Mouse (Mus musculus): ENCODE measurements around the gene Mettl21c. TPM values are rescaled to one million over a fixed set of nuclear protein-coding genes. Genes with fewer than 3 reads are reported as not detected.

Mettl21c gene
- polyA plus RNA-seq, 1 experiment, result 0.04 TPM

- no peaks in the 10 kb centered on the region for H3K79me3 ChIP-seq (ENCODE audit: low read depth)
- no peak overlapping the region for H3ac ChIP-seq (ENCODE audit: control insufficient read depth, insufficient read length, low read depth)
- H3K79me2 ChIP-seq (ENCODE audit: control insufficient read depth, insufficient read depth), result no peaks in the 10 kb centered on the region
- no peaks in the 10 kb centered on the region for H3K36me3 ChIP-seq (ENCODE audit: control insufficient read depth, insufficient read depth)
- H3K27me3 ChIP-seq (ENCODE audit: control insufficient read depth, insufficient read depth, insufficient read length), result peaks cover 3% of the 10 kb centered on the region
- H3K4me3 ChIP-seq (ENCODE audit: insufficient read depth, poor library complexity, severe bottlenecking), result no peak overlapping the region
- TF ChIP-seq USF1 (IDR thresholded peaks at IDR 0.05; ENCODE audit: low read depth) (no peak), MYOD1 (IDR thresholded peaks at IDR 0.05; ENCODE audit: control insufficient read depth, insufficient read length, low read depth) (no peak), MYOG (IDR thresholded peaks at IDR 0.05; ENCODE audit: control insufficient read depth, extremely low read depth, insufficient read length) (no peak), CEBPB (IDR thresholded peaks at IDR 0.05; ENCODE audit: low read depth) (no peak), MAX (IDR thresholded peaks at IDR 0.05) (no peak), FOSL1 (IDR thresholded peaks at IDR 0.05; ENCODE audit: insufficient read depth, low read length, poor library complexity, severe bottlenecking) (no peak), CTCF (IDR thresholded peaks at IDR 0.05; ENCODE audit: control insufficient read depth, insufficient read depth, insufficient read length) (no peak)
Observed at GRCm38 (mm10) chr1:44015556-44015955, 4.3 kb downstream of the Mettl21c start.

DNA sequence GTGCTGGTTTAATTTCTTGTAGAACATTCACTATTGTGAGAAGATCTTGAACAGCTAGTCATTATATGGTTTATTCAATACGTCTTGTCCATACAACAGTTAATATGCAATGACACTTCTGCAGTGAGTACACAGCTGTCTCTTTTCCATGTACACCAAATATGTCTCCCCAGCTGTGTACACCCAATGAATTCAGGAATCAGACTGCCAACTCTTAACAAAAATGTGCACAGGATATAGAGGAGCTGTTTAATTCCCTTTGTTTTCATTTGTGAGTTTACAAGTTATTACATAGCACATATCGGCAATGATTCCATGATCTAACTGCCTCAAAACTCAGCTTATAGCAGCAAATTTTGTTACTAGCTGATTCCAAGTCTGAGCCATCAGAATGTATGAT lies 15.3 kb downstream of the Mettl21c start:
- Histone ChIP-seq H3K36me3 (ENCODE audit: control insufficient read depth, insufficient read depth) (peaks cover 67% of the 10 kb centered on the region), H3K79me3 (ENCODE audit: low read depth) (no peaks in the 10 kb centered on the region), H3K27me3 (ENCODE audit: control insufficient read depth, insufficient read depth, insufficient read length) (no peaks in the 10 kb centered on the region), H3K79me2 (ENCODE audit: control insufficient read depth, insufficient read depth) (no peaks in the 10 kb centered on the region), H3ac (ENCODE audit: control insufficient read depth, insufficient read length, low read depth) (no peak overlapping the region), H3K4me3 (ENCODE audit: insufficient read depth, poor library complexity, severe bottlenecking) (no peak overlapping the region)
- TF ChIP-seq CEBPB (IDR thresholded peaks at IDR 0.05; ENCODE audit: low read depth), result no peak
- TF ChIP-seq USF1 (IDR thresholded peaks at IDR 0.05; ENCODE audit: low read depth), result no peak
- TF ChIP-seq MYOD1 (IDR thresholded peaks at IDR 0.05; ENCODE audit: control insufficient read depth, insufficient read length, low read depth), result no peak
- no peak for TF ChIP-seq FOSL1 (IDR thresholded peaks at IDR 0.05; ENCODE audit: insufficient read depth, low read length, poor library complexity, severe bottlenecking)
- TF ChIP-seq CTCF (IDR thresholded peaks at IDR 0.05; ENCODE audit: control insufficient read depth, insufficient read depth, insufficient read length), result no peak
- no peak for TF ChIP-seq MYOG (IDR thresholded peaks at IDR 0.05; ENCODE audit: control insufficient read depth, extremely low read depth, insufficient read length)
- no peak for TF ChIP-seq MAX (IDR thresholded peaks at IDR 0.05)

DNA sequence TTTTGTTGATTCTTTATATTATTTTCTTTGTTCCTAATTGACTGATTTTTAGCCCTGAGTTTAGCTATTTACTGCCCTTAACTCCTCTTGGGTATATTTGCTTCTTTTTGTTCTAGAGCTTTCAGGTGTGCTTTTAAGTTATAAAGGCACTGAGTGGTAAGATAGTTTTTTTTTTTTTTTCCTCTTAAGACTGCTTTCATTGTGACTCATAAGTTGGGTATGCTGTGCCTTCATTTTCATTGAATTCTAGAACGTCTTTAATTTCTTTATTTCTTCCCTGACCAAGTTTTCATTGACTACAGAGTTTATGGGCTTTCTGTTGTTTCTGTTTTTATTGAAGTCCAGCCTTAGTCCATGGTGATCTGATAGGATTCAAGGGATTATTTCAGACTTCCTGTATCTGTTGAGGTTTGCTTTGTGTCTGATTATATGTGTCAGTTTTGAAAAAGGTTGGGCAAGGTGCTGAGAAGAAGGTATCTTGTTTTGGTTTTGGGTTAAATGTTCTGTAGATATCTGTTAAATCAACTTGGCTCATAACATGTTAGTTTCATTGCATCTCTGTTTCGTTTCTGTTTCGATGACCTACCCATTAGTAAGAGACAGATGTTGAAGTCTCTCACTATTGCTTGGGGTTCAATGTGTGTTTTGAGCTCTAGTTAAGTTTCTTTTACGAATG lies 22.8 kb downstream of the Mettl21c start:
- Histone ChIP-seq H3ac (ENCODE audit: control insufficient read depth, insufficient read length, low read depth) (no peak overlapping the region), H3K79me3 (ENCODE audit: low read depth) (peaks cover 15% of the 10 kb centered on the region), H3K4me3 (ENCODE audit: insufficient read depth, poor library complexity, severe bottlenecking) (no peak overlapping the region), H3K79me2 (ENCODE audit: control insufficient read depth, insufficient read depth) (peaks cover 30% of the 10 kb centered on the region), H3K36me3 (ENCODE audit: control insufficient read depth, insufficient read depth) (peaks cover 84% of the 10 kb centered on the region), H3K27me3 (ENCODE audit: control insufficient read depth, insufficient read depth, insufficient read length) (no peaks in the 10 kb centered on the region)
- TF ChIP-seq USF1 (IDR thresholded peaks at IDR 0.05; ENCODE audit: low read depth) (no peak), MAX (IDR thresholded peaks at IDR 0.05) (no peak), CEBPB (IDR thresholded peaks at IDR 0.05; ENCODE audit: low read depth) (no peak), CTCF (IDR thresholded peaks at IDR 0.05; ENCODE audit: control insufficient read depth, insufficient read depth, insufficient read length) (no peak), MYOD1 (IDR thresholded peaks at IDR 0.05; ENCODE audit: control insufficient read depth, insufficient read length, low read depth) (no peak), FOSL1 (IDR thresholded peaks at IDR 0.05; ENCODE audit: insufficient read depth, low read length, poor library complexity, severe bottlenecking) (no peak), MYOG (IDR thresholded peaks at IDR 0.05; ENCODE audit: control insufficient read depth, extremely low read depth, insufficient read length) (no peak)

GRCm38 (mm10) chr1:43971089-43971488 lies 48.7 kb downstream of the Mettl21c start:
- Histone ChIP-seq H3K4me3 (ENCODE audit: insufficient read depth, poor library complexity, severe bottlenecking) (no peak overlapping the region), H3K79me2 (ENCODE audit: control insufficient read depth, insufficient read depth) (peaks cover 5% of the 10 kb centered on the region), H3K27me3 (ENCODE audit: control insufficient read depth, insufficient read depth, insufficient read length) (no peaks in the 10 kb centered on the region), H3K36me3 (ENCODE audit: control insufficient read depth, insufficient read depth) (peaks cover 90% of the 10 kb centered on the region), H3K79me3 (ENCODE audit: low read depth) (no peaks in the 10 kb centered on the region), H3ac (ENCODE audit: control insufficient read depth, insufficient read length, low read depth) (no peak overlapping the region)
- TF ChIP-seq CEBPB (IDR thresholded peaks at IDR 0.05; ENCODE audit: low read depth) (no peak), MYOD1 (IDR thresholded peaks at IDR 0.05; ENCODE audit: control insufficient read depth, insufficient read length, low read depth) (no peak), FOSL1 (IDR thresholded peaks at IDR 0.05; ENCODE audit: insufficient read depth, low read length, poor library complexity, severe bottlenecking) (no peak), CTCF (IDR thresholded peaks at IDR 0.05; ENCODE audit: control insufficient read depth, insufficient read depth, insufficient read length) (no peak), MYOG (IDR thresholded peaks at IDR 0.05; ENCODE audit: control insufficient read depth, extremely low read depth, insufficient read length) (no peak)

DNA sequence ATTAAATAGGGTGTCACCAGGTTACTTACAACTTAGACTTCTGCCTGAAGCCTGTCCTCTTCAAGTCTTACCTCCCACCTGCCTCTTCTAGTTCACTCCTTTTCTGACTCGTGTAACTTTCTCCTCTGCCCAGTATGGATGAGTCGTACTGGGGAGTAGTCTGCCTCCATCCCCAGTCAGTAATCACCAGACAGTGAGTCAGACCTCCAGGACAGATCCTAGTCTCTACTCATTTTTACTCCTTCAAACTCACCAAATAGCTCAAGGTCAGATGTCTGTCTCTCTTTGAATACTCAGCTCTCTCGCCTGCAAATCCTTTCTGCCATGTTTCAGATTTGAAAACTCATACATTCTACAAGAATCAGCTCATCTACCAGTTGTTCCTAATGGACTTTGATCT lies 50.5 kb downstream of the Mettl21c start:
- Histone ChIP-seq H3K79me3 (ENCODE audit: low read depth) (no peaks in the 10 kb centered on the region), H3K79me2 (ENCODE audit: control insufficient read depth, insufficient read depth) (peaks cover 5% of the 10 kb centered on the region), H3K36me3 (ENCODE audit: control insufficient read depth, insufficient read depth) (peaks cover 85% of the 10 kb centered on the region), H3ac (ENCODE audit: control insufficient read depth, insufficient read length, low read depth) (no peak overlapping the region), H3K4me3 (ENCODE audit: insufficient read depth, poor library complexity, severe bottlenecking) (no peak overlapping the region), H3K27me3 (ENCODE audit: control insufficient read depth, insufficient read depth, insufficient read length) (no peaks in the 10 kb centered on the region)
- no peak for TF ChIP-seq CEBPB (IDR thresholded peaks at IDR 0.05; ENCODE audit: low read depth)
- no peak for TF ChIP-seq CTCF (IDR thresholded peaks at IDR 0.05; ENCODE audit: control insufficient read depth, insufficient read depth, insufficient read length)
- no peak for TF ChIP-seq MYOG (IDR thresholded peaks at IDR 0.05; ENCODE audit: control insufficient read depth, extremely low read depth, insufficient read length)
- TF ChIP-seq FOSL1 (IDR thresholded peaks at IDR 0.05; ENCODE audit: insufficient read depth, low read length, poor library complexity, severe bottlenecking), result no peak
- TF ChIP-seq MYOD1 (IDR thresholded peaks at IDR 0.05; ENCODE audit: control insufficient read depth, insufficient read length, low read depth), result no peak
- no peak for TF ChIP-seq MAX (IDR thresholded peaks at IDR 0.05)
- TF ChIP-seq USF1 (IDR thresholded peaks at IDR 0.05; ENCODE audit: low read depth), result no peak
